Mouse (Mus musculus): ENCODE measurements at regions not wholly inside any gene's neighbourhood (a gene's known extent, or its start where the extent isn't known, plus 50 kb on each side); places are given as distances from the start of the nearest gene placed in this dataset.
A peak's percentile ranks its signal among the peaks of the same experiment; 100 is the strongest.
"Not testable (repeated sequence)": the region's sequence is repeated elsewhere in the genome, so short reads cannot be mapped to it uniquely, and the experiment has no call there.

GRCm38 (mm10) chr4:23037784-23038183 is 549.6 kb upstream of the Pou3f2 start:
- H3K4me2 ChIP-seq (ENCODE audit: low read depth, low read length): no peak overlapping the region

GRCm38 (mm10) chr4:23031271-23031670 is 543.1 kb upstream of the Pou3f2 start:
- Histone ChIP-seq H3K9me3 (ENCODE audit: control insufficient read depth, low read length) (no peaks in the 10 kb centered on the region), H3K36me3 (ENCODE audit: control insufficient read depth, insufficient read depth, low read length) (no peaks in the 10 kb centered on the region), H3K4me3 (ENCODE audit: low read depth, low read length) (no peak overlapping the region), H3K4me2 (ENCODE audit: low read depth, low read length) (no peak overlapping the region), H3K27ac (ENCODE audit: low read depth, low read length) (no peak overlapping the region), H3K27me3 (ENCODE audit: control insufficient read depth, insufficient read depth, low read length) (no peaks in the 10 kb centered on the region), H3K4me1 (ENCODE audit: control insufficient read depth, insufficient read depth, low read length) (no peaks in the 10 kb centered on the region), H3K9ac (replicated peaks; ENCODE audit: low read depth, low read length) (no peak overlapping the region)
- ATAC-seq (ENCODE audit: low read depth): no peak
- 91% methylated on average over 2 of the region's 2 CpGs for WGBS

More at GRCm38 (mm10) chr4:23037784-23038183, 549.6 kb upstream of the Pou3f2 start:
- H3K27ac ChIP-seq (ENCODE audit: low read depth, low read length): no peak overlapping the region
- no peaks in the 10 kb centered on the region for H3K4me1 ChIP-seq (ENCODE audit: control insufficient read depth, insufficient read depth, low read length)
- ATAC-seq (ENCODE audit: low read depth): no peak
- no peaks in the 10 kb centered on the region for H3K36me3 ChIP-seq (ENCODE audit: control insufficient read depth, insufficient read depth, low read length)
- no peak overlapping the region for H3K9ac ChIP-seq (replicated peaks; ENCODE audit: low read depth, low read length)
- H3K27me3 ChIP-seq (ENCODE audit: control insufficient read depth, insufficient read depth, low read length): no peaks in the 10 kb centered on the region
- WGBS: 74% methylated on average over 6 of the region's 6 CpGs
- no peak overlapping the region for H3K4me3 ChIP-seq (ENCODE audit: low read depth, low read length)
- H3K9me3 ChIP-seq (ENCODE audit: control insufficient read depth, low read length): no peaks in the 10 kb centered on the region

- WGBS: 51% methylated on average over 2 of the region's 2 CpGs
- Histone ChIP-seq H3K4me1 (ENCODE audit: control insufficient read depth, insufficient read depth, low read length) (no peaks in the 10 kb centered on the region), H3K9ac (replicated peaks; ENCODE audit: low read depth, low read length) (no peak overlapping the region), H3K27me3 (ENCODE audit: control insufficient read depth, insufficient read depth, low read length) (no peaks in the 10 kb centered on the region), H3K36me3 (ENCODE audit: control insufficient read depth, insufficient read depth, low read length) (no peaks in the 10 kb centered on the region), H3K4me3 (ENCODE audit: low read depth, low read length) (no peak overlapping the region), H3K4me2 (ENCODE audit: low read depth, low read length) (no peak overlapping the region), H3K27ac (ENCODE audit: low read depth, low read length) (no peak overlapping the region), H3K9me3 (ENCODE audit: control insufficient read depth, low read length) (no peaks in the 10 kb centered on the region)
- no peak for ATAC-seq (ENCODE audit: low read depth)
Measured at GRCm38 (mm10) chr4:23022177-23022576, 534.0 kb upstream of the Pou3f2 start.

GRCm38 (mm10) chr4:23010346-23010745 is 522.2 kb upstream of the Pou3f2 start:
- no peak overlapping the region for H3K27ac ChIP-seq (ENCODE audit: low read depth, low read length)
- no peak overlapping the region for H3K4me2 ChIP-seq (ENCODE audit: low read depth, low read length)
- H3K9me3 ChIP-seq (ENCODE audit: control insufficient read depth, low read length): no peaks in the 10 kb centered on the region
- no peaks in the 10 kb centered on the region for H3K36me3 ChIP-seq (ENCODE audit: control insufficient read depth, insufficient read depth, low read length)
- H3K27me3 ChIP-seq (ENCODE audit: control insufficient read depth, insufficient read depth, low read length): no peaks in the 10 kb centered on the region
- no peaks in the 10 kb centered on the region for H3K4me1 ChIP-seq (ENCODE audit: control insufficient read depth, insufficient read depth, low read length)
- H3K9ac ChIP-seq (replicated peaks; ENCODE audit: low read depth, low read length): no peak overlapping the region
- no peak for ATAC-seq (ENCODE audit: low read depth)
- H3K4me3 ChIP-seq (ENCODE audit: low read depth, low read length): no peak overlapping the region
- 86% methylated on average over 2 of the region's 2 CpGs for WGBS

GRCm38 (mm10) chr4:23009196-23009595 is 521.0 kb upstream of the Pou3f2 start:
- not testable (repeated sequence) for ATAC-seq (ENCODE audit: low read depth); H3K36me3 ChIP-seq (ENCODE audit: control insufficient read depth, insufficient read depth, low read length); H3K9ac ChIP-seq (replicated peaks; ENCODE audit: low read depth, low read length); H3K27me3 ChIP-seq (ENCODE audit: control insufficient read depth, insufficient read depth, low read length); H3K4me1 ChIP-seq (ENCODE audit: control insufficient read depth, insufficient read depth, low read length); H3K4me2 ChIP-seq (ENCODE audit: low read depth, low read length); H3K27ac ChIP-seq (ENCODE audit: low read depth, low read length); H3K4me3 ChIP-seq (ENCODE audit: low read depth, low read length); H3K9me3 ChIP-seq (ENCODE audit: control insufficient read depth, low read length)
- WGBS: 85% methylated on average over 3 of the region's 3 CpGs

- no peak overlapping the region for H3K27ac ChIP-seq (ENCODE audit: low read depth, low read length)
- peaks cover 5% of the 10 kb centered on the region; the same call in 1 of the 2 replicates for H3K4me1 ChIP-seq (ENCODE audit: control insufficient read depth, insufficient read depth, low read length)
- no peak overlapping the region for H3K9ac ChIP-seq (replicated peaks; ENCODE audit: low read depth, low read length)
- H3K27me3 ChIP-seq (ENCODE audit: control insufficient read depth, insufficient read depth, low read length): no peaks in the 10 kb centered on the region
- H3K4me2 ChIP-seq (ENCODE audit: low read depth, low read length): no peak overlapping the region
- no peak overlapping the region for H3K4me3 ChIP-seq (ENCODE audit: low read depth, low read length)
- no peaks in the 10 kb centered on the region for H3K36me3 ChIP-seq (ENCODE audit: control insufficient read depth, insufficient read depth, low read length)
- H3K9me3 ChIP-seq (ENCODE audit: control insufficient read depth, low read length): no peaks in the 10 kb centered on the region
- ATAC-seq (ENCODE audit: low read depth): no peak
- WGBS: 13% methylated on average over 4 of the region's 4 CpGs
Measured at GRCm38 (mm10) chr4:22998994-22999393, 510.8 kb upstream of the Pou3f2 start.

- Histone ChIP-seq H3K4me1 (ENCODE audit: control insufficient read depth, insufficient read depth, low read length) (peaks cover 5% of the 10 kb centered on the region; the same call in 1 of the 2 replicates), H3K36me3 (ENCODE audit: control insufficient read depth, insufficient read depth, low read length) (no peaks in the 10 kb centered on the region), H3K27ac (ENCODE audit: low read depth, low read length) (no peak overlapping the region), H3K9ac (replicated peaks; ENCODE audit: low read depth, low read length) (no peak overlapping the region), H3K4me2 (ENCODE audit: low read depth, low read length) (no peak overlapping the region), H3K4me3 (ENCODE audit: low read depth, low read length) (no peak overlapping the region), H3K27me3 (ENCODE audit: control insufficient read depth, insufficient read depth, low read length) (no peaks in the 10 kb centered on the region), H3K9me3 (ENCODE audit: control insufficient read depth, low read length) (no peaks in the 10 kb centered on the region)
- 27% methylated on average over 4 of the region's 4 CpGs for WGBS
- ATAC-seq (ENCODE audit: low read depth): peak; percentile 46
Measured at GRCm38 (mm10) chr4:22997198-22997985, 509.2 kb upstream of the Pou3f2 start.

- H3K27ac ChIP-seq (ENCODE audit: low read depth, low read length): no peak overlapping the region
- H3K9me3 ChIP-seq (ENCODE audit: control insufficient read depth, low read length): no peaks in the 10 kb centered on the region
- peak; percentile 44; the same call in 1 of the 2 replicates for ATAC-seq (ENCODE audit: low read depth)
- no peaks in the 10 kb centered on the region for H3K27me3 ChIP-seq (ENCODE audit: control insufficient read depth, insufficient read depth, low read length)
- H3K36me3 ChIP-seq (ENCODE audit: control insufficient read depth, insufficient read depth, low read length): no peaks in the 10 kb centered on the region
- H3K4me1 ChIP-seq (ENCODE audit: control insufficient read depth, insufficient read depth, low read length): no peaks in the 10 kb centered on the region
- WGBS: 10% methylated on average over 4 of the region's 4 CpGs
- H3K4me2 ChIP-seq (ENCODE audit: low read depth, low read length): no peak overlapping the region
- no peak overlapping the region for H3K4me3 ChIP-seq (ENCODE audit: low read depth, low read length)
- no peak overlapping the region for H3K9ac ChIP-seq (replicated peaks; ENCODE audit: low read depth, low read length)
Measured at GRCm38 (mm10) chr4:22986763-22987468, 498.8 kb upstream of the Pou3f2 start.

GRCm38 (mm10) chr4:22973585-22974116 is 485.5 kb upstream of the Pou3f2 start:
- no peaks in the 10 kb centered on the region for H3K36me3 ChIP-seq (ENCODE audit: control insufficient read depth, insufficient read depth, low read length)
- H3K9ac ChIP-seq (replicated peaks; ENCODE audit: low read depth, low read length): no peak overlapping the region
- no peak overlapping the region for H3K27ac ChIP-seq (ENCODE audit: low read depth, low read length)
- H3K9me3 ChIP-seq (ENCODE audit: control insufficient read depth, low read length): no peaks in the 10 kb centered on the region
- no peak overlapping the region for H3K4me3 ChIP-seq (ENCODE audit: low read depth, low read length)
- no peak overlapping the region for H3K4me2 ChIP-seq (ENCODE audit: low read depth, low read length)
- H3K4me1 ChIP-seq (ENCODE audit: control insufficient read depth, insufficient read depth, low read length): no peaks in the 10 kb centered on the region; the same call in 1 of the 2 replicates
- 58% methylated on average over 4 of the region's 4 CpGs for WGBS
- ATAC-seq (ENCODE audit: low read depth): no peak
- no peaks in the 10 kb centered on the region for H3K27me3 ChIP-seq (ENCODE audit: control insufficient read depth, insufficient read depth, low read length)
